Mouse (Mus musculus): ENCODE data around the gene Cd24a. TPM values are rescaled to one million over a fixed set of nuclear protein-coding genes. Genes with fewer than 3 reads are reported as not detected.

Gene Cd24a
- polyA plus RNA-seq, 1 experiment: 418 TPM

DNA sequence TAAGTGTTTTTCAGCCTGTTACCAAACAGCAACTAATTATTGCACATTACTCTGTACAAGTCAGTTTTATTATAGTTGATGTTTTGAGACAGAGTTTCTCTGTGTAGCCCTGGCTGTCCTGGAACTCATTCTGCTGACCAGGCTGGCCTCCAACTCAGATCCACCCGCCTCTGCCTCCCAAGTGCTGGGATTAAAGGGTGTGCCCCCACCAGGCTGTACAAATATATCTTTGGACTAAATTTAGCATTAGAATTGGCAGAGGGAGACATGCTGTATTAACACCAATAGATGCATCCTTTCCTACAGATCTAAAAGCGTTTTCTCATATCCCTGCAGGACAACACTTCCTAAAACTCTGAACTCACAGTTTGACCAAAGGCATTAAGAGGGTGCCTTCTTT lies 3.7 kb upstream of the Cd24a start:
- 90% methylated on average over 2 of the region's 2 CpGs for WGBS
- DNase-seq (ENCODE audit: low read depth in 1 of 2, low spot score in 2 of 2): no peak
- no peak overlapping the region for H3K27ac ChIP-seq (ENCODE audit: insufficient read depth, low read length)
- TF ChIP-seq CTCF (IDR thresholded peaks at IDR 0.05; ENCODE audit: extremely low read depth, insufficient read depth, insufficient read length, insufficient replicate concordance) (no peak), POLR2A (IDR thresholded peaks at IDR 0.05; ENCODE audit: low read depth, low read length) (no peak)
- H3K4me1 ChIP-seq (ENCODE audit: control insufficient read depth, insufficient read depth, insufficient read length): peaks cover 5% of the 10 kb centered on the region; the same call in 1 of the 2 replicates
- no peaks in the 10 kb centered on the region for H3K36me3 ChIP-seq (ENCODE audit: control insufficient read depth, insufficient read depth, low read length)
- H3K27me3 ChIP-seq (ENCODE audit: control insufficient read depth, insufficient read depth, low read length): peaks cover 2% of the 10 kb centered on the region; the same call in 1 of the 2 replicates
- no peak overlapping the region for H3K4me3 ChIP-seq (ENCODE audit: extremely low read depth, insufficient read depth, insufficient read length)

DNA sequence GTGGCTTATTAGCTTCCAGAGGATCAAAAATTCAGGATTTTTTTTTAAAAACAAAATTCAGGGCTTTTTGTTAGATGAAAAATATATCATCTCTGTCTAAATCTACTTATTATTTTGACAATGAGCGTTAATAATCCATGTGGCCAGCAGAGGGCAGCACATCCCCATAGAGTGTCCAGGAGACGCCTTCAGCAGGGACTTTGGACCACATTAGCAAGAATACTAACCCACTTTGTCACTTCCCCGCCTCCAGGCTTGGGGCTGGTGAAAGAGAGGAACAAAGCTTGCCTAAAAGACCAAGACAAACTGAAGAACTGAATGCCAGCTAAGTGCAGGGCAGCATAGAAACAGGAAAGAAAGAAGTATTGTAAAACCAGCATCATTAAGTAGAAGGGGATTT lies 3.1 kb upstream of the Cd24a start:
- TF ChIP-seq POLR2A (IDR thresholded peaks at IDR 0.05; ENCODE audit: low read depth, low read length) (no peak), CTCF (IDR thresholded peaks at IDR 0.05; ENCODE audit: extremely low read depth, insufficient read depth, insufficient read length, insufficient replicate concordance) (peak; percentile 76; the same call in 1 of the 2 replicates)
- H3K4me3 ChIP-seq (ENCODE audit: extremely low read depth, insufficient read depth, insufficient read length): no peak overlapping the region
- no peaks in the 10 kb centered on the region for H3K36me3 ChIP-seq (ENCODE audit: control insufficient read depth, insufficient read depth, low read length)
- H3K27ac ChIP-seq (ENCODE audit: insufficient read depth, low read length): no peak overlapping the region
- H3K4me1 ChIP-seq (ENCODE audit: control insufficient read depth, insufficient read depth, insufficient read length): peaks cover 5% of the 10 kb centered on the region; the same call in 1 of the 2 replicates
- DNase-seq (ENCODE audit: low read depth in 1 of 2, low spot score in 2 of 2): peak; percentile 65 to 82
- peaks cover 2% of the 10 kb centered on the region; the same call in 1 of the 2 replicates for H3K27me3 ChIP-seq (ENCODE audit: control insufficient read depth, insufficient read depth, low read length)
- under 1% methylated on average over 3 of the region's 3 CpGs for WGBS

DNA sequence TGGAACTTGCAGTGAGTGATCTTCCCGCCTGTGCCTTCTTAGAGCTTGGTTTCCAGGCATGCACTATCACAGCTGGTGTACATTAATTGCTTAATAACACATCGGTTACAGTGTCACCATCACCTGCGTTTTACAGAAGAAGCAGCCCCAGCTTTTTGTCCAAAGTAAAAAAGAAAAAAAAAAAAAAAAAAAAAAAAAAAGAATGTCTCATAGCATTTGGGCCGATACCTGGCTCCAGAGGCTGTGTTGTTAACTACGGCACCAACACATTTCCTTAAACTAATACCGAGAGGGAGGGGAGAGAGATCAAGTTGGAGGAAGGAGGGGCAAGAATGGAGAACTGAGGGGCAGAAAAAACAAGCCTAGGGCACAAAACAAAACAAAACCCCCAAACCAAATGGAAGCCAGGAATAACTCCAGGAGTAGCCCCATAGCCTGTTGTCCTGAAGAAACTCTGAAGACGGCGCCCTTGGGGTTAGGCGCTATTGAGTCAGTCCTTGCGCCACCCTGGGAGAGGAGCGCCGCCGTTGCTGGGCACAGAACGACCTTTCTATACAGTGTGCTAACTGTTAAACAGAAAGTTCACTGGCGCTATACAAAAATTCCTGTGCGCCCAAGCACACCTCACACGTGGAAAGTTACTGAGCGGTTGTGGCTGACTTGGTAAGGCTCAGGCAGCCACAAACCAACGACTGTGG lies 636 bp upstream of the Cd24a start:
- WGBS: 16% methylated on average over 19 of the region's 19 CpGs
- Histone ChIP-seq H3K36me3 (ENCODE audit: control insufficient read depth, insufficient read depth, low read length) (no peaks in the 10 kb centered on the region), H3K27me3 (ENCODE audit: control insufficient read depth, insufficient read depth, low read length) (peaks cover 2% of the 10 kb centered on the region; the same call in 1 of the 2 replicates), H3K4me1 (ENCODE audit: control insufficient read depth, insufficient read depth, insufficient read length) (peaks cover 7% of the 10 kb centered on the region; the same call in 1 of the 2 replicates), H3K27ac (ENCODE audit: insufficient read depth, low read length) (peak overlapping the region; percentile 27), H3K4me3 (ENCODE audit: extremely low read depth, insufficient read depth, insufficient read length) (peak overlapping the region; percentile 32; the same call in 1 of the 2 replicates)
- TF ChIP-seq CTCF (IDR thresholded peaks at IDR 0.05; ENCODE audit: extremely low read depth, insufficient read depth, insufficient read length, insufficient replicate concordance): no peak
- no peak for TF ChIP-seq POLR2A (IDR thresholded peaks at IDR 0.05; ENCODE audit: low read depth, low read length)
- peak in 1 of 2 experiments; percentile 29 for DNase-seq (ENCODE audit: low read depth in 1 of 2, low spot score in 2 of 2)

DNA sequence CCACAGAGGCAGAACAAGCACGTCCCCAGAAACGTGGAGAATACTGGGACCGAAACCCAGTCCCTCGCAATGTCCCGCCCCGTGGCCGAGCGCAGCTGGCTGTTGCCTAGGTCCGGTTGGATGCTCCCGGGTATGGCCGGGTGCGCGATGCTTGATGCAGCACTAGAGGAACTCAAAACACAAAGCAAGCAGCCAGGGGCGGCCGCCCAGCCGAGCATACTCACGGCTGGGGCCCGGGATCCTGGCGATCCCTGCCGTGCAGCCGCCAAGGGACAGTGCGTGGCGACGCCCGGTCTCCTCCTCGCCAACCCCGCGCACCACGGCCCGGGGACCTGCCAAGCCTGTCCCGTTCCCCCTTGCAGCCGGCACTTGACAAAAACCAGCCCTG lies 276 bp downstream of the Cd24a start:
- peaks cover 7% of the 10 kb centered on the region; the same call in 1 of the 2 replicates for H3K4me1 ChIP-seq (ENCODE audit: control insufficient read depth, insufficient read depth, insufficient read length)
- under 1% methylated on average over 32 of the region's 32 CpGs for WGBS
- peaks cover 2% of the 10 kb centered on the region for H3K36me3 ChIP-seq (ENCODE audit: control insufficient read depth, insufficient read depth, low read length)
- no peak for TF ChIP-seq CTCF (IDR thresholded peaks at IDR 0.05; ENCODE audit: extremely low read depth, insufficient read depth, insufficient read length, insufficient replicate concordance)
- TF ChIP-seq POLR2A (IDR thresholded peaks at IDR 0.05; ENCODE audit: low read depth, low read length): no peak
- peaks cover 2% of the 10 kb centered on the region; the same call in 1 of the 2 replicates for H3K27me3 ChIP-seq (ENCODE audit: control insufficient read depth, insufficient read depth, low read length)
- DNase-seq (ENCODE audit: low read depth in 1 of 2, low spot score in 2 of 2): peak in 1 of 2 experiments; percentile 44
- H3K4me3 ChIP-seq (ENCODE audit: extremely low read depth, insufficient read depth, insufficient read length): peak overlapping the region; percentile 72
- peak overlapping the region; percentile 93 for H3K27ac ChIP-seq (ENCODE audit: insufficient read depth, low read length)

DNA sequence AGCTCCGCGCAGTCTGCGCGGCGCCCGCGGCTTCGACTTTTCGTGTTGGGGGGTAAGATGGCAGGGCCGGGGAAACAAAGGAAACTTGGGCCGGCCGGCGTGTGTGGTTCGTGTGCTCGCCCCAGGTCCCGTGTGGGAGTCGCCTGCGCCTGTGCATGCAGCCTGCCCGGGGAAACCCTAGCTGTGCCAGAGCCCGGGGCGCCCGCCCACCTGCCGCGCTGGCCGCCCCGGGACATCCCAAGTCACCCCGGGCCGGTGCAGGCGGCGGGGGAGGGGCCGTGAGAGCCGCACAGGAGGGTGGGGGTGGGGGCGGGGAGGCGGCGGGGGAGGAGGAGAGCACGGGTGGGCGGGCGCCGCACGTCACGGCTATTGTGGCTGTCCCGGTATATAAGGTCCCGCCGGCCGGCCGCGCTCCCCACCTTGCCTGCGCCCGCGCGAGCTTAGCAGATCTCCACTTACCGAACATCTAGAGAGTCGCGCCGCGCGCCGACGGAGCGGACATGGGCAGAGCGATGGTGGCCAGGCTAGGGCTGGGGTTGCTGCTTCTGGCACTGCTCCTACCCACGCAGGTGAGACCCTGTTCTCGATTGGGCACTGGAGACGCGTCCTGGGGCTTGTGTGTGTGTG lies 783 bp downstream of the Cd24a start:
- peak overlapping the region; percentile 95 for H3K27ac ChIP-seq (ENCODE audit: insufficient read depth, low read length)
- DNase-seq (ENCODE audit: low read depth in 1 of 2, low spot score in 2 of 2): peak; percentile 72 to 87

DNA sequence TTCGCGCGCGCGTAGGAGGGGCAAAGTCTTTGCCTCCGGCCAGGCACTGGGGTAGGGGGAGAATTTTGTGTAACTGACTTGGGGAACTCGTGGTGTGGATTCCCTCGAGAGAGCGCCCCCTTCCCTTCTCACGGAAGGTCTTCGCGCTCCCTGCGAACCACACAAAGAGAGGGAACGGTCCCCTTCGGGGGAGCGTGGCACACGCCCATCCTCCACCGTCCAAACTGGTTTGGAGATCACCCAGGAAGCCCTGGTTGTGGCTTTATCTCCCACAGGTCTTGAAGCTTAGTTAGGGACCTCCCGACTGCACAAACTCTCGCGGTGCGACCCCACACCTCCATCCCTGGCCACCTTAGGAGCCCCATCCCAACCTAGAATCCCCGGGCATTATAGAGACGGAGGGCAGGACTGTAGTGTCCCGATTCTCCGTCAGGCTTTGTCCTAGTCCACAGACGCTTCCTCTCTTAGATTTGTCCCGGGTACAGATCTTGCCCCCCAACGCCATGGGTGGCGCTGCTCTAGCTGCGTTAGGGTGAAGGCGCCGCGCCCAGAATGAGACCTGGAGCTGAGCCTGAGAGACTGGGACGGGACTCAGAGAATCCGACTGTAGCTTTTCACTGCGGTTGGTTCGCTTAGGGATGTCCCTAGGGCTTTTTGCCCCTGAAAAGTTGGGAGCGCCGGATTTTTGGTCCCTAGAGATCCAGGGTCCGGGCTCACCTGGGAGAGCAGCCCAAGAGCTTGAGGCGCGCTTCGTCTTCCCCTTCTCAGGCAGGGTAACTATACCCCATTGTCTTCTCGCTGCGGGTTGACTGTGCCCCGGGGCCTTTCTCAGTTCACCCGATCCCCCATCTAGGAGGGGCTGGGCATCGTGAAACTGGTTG lies 1.5 kb downstream of the Cd24a start:
- WGBS: under 1% methylated on average over 49 of the region's 49 CpGs
- TF ChIP-seq CTCF (IDR thresholded peaks at IDR 0.05; ENCODE audit: extremely low read depth, insufficient read depth, insufficient read length, insufficient replicate concordance) (no peak), POLR2A (IDR thresholded peaks at IDR 0.05; ENCODE audit: low read depth, low read length) (no peak; the same call in 1 of the 2 replicates)
- Histone ChIP-seq H3K4me1 (ENCODE audit: control insufficient read depth, insufficient read depth, insufficient read length) (peaks cover 7% of the 10 kb centered on the region; the same call in 1 of the 2 replicates), H3K36me3 (ENCODE audit: control insufficient read depth, insufficient read depth, low read length) (peaks cover 5% of the 10 kb centered on the region), H3K27me3 (ENCODE audit: control insufficient read depth, insufficient read depth, low read length) (peaks cover 2% of the 10 kb centered on the region; the same call in 1 of the 2 replicates), H3K27ac (ENCODE audit: insufficient read depth, low read length) (peak overlapping the region; percentile 95), H3K4me3 (ENCODE audit: extremely low read depth, insufficient read depth, insufficient read length) (peak overlapping the region; percentile 61)
- peak in 1 of 2 experiments; percentile 61 for DNase-seq (ENCODE audit: low read depth in 1 of 2, low spot score in 2 of 2)

More for the DNA sequence above, 783 bp downstream of the Cd24a start:
- Histone ChIP-seq H3K36me3 (ENCODE audit: control insufficient read depth, insufficient read depth, low read length) (peaks cover 2% of the 10 kb centered on the region), H3K27me3 (ENCODE audit: control insufficient read depth, insufficient read depth, low read length) (peaks cover 2% of the 10 kb centered on the region; the same call in 1 of the 2 replicates), H3K4me3 (ENCODE audit: extremely low read depth, insufficient read depth, insufficient read length) (peak overlapping the region; percentile 72), H3K4me1 (ENCODE audit: control insufficient read depth, insufficient read depth, insufficient read length) (peaks cover 7% of the 10 kb centered on the region; the same call in 1 of the 2 replicates)
- 0% methylated on average over 56 of the region's 65 CpGs for WGBS
- TF ChIP-seq POLR2A (IDR thresholded peaks at IDR 0.05; ENCODE audit: low read depth, low read length) (peak; percentile 83), CTCF (IDR thresholded peaks at IDR 0.05; ENCODE audit: extremely low read depth, insufficient read depth, insufficient read length, insufficient replicate concordance) (no peak)
